Mouse (Mus musculus) hindbrain, embryonic 11.5 days (tissue): ENCODE measurements around the gene Gm13304. TPM values are rescaled to one million over a fixed set of nuclear protein-coding genes. Genes with fewer than 3 reads are reported as not detected.
"Not testable (repeated sequence)": the region's sequence is repeated elsewhere in the genome, so short reads cannot be mapped to it uniquely, and the experiment has no call there.

Experiments
- ATAC-seq: fragments of 200-750 bp; cut with Nextera tagmentation; 2 replicates; pipeline ENCODE4 v1.8.0; 2017; ENCODE audit warnings: mild to moderate bottlenecking, moderate TSS enrichment, moderate library complexity; ENCODE audit not compliant: low FRiP score
- DNase-seq: peaks from one replicate; pipeline ENCODE4 v3.0.0-alpha.2; 2015; ENCODE audit warnings: low spot score
- H3K27ac ChIP-seq: fragments of 300-500 bp; sonication (generic); 2 replicates; pipeline ENCODE4 v1.5.1; 2014; ENCODE audit warnings: mild to moderate bottlenecking, low read depth, low read length
- H3K27me3 ChIP-seq: fragments of 300-500 bp; sonication (generic); 2 replicates; pipeline ENCODE4 v1.6.1; 2014; ENCODE audit warnings: mild to moderate bottlenecking, low read length, moderate library complexity, mixed read lengths; ENCODE audit not compliant: control insufficient read depth, insufficient read depth
- H3K36me3 ChIP-seq: fragments of 300-500 bp; sonication (generic); 2 replicates; pipeline ENCODE4 v1.6.1; 2014; ENCODE audit warnings: mild to moderate bottlenecking, low read length, moderate library complexity, mixed read lengths; ENCODE audit not compliant: control insufficient read depth, insufficient read depth
- H3K4me1 ChIP-seq: fragments of 300-500 bp; sonication (generic); replicated peaks from 2 replicates; pipeline ENCODE4 v1.6.1; 2014; ENCODE audit warnings: low read length, mixed read lengths; ENCODE audit not compliant: control insufficient read depth, insufficient read depth
- H3K4me2 ChIP-seq: fragments of 300-500 bp; sonication (generic); replicated peaks from 2 replicates; pipeline ENCODE4 v1.6.1; 2014; ENCODE audit warnings: mild to moderate bottlenecking, low read depth, low read length
- H3K4me3 ChIP-seq: fragments of 300-500 bp; sonication (generic); 2 replicates; pipeline ENCODE4 v1.5.1; 2014; ENCODE audit warnings: low read depth, low read length
- H3K9ac ChIP-seq: fragments of 300-500 bp; sonication (generic); 2 replicates; pipeline ENCODE4 v1.6.1; 2014; ENCODE audit warnings: low read depth, low read length
- H3K9me3 ChIP-seq: fragments of 300-500 bp; sonication (generic); 2 replicates; pipeline ENCODE4 v1.6.1; 2016; ENCODE audit warnings: low read length; ENCODE audit not compliant: control insufficient read depth
- WGBS: fragments of 180-500 bp; shearing (Covaris S2); extraction: QIAGEN DNeasy Blood & Tissue Kit; methylation state at CpG from one replicate; pipeline ENCODE4 v1.1.7; 2014; 5-methylcytosine and 5-hydroxymethylcytosine counted together
- polyA plus RNA-seq: library from polyadenylated mRNA; unstranded; fragments of >200 nt; fragmentation: Nextera tagmentation; extraction: Ambion mirVana; gene quantifications from 2 replicates; pipeline ENCODE4 v1.2.1, GENCODE M21; 2014

The Gm13304 gene
- polyA plus RNA-seq, result 2.8 TPM in 1 of 2 replicates, not detected in the other

DNA sequence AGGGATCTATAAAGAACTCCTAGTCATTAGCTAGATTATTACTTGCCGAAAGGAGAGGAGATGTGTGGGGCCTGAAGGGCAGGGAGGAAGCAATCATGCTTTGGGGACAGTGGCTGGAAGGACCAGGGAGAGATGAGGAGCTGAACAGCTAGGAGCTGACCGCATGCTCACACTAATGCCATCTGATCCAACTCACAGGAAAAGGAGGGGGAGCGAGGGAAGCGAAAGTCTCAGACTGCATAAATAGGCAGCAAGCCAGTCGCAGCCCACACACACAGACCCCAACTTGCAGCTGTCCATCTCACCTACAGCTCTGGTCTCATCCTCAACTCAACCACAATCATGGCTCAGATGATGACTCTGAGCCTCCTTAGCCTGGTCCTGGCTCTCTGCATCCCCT lies at the start of gene Gm13304:
Gm13304 (plus strand) TSS at position 301 of the 400 bp plus-strand sequence.
- not testable (repeated sequence) for H3K27me3 ChIP-seq, H3K36me3 ChIP-seq, H3K4me1 ChIP-seq, DNase-seq, ATAC-seq, H3K27ac ChIP-seq, H3K9ac ChIP-seq, H3K4me2 ChIP-seq, H3K4me3 ChIP-seq, H3K9me3 ChIP-seq
- WGBS, result no CpG with 5 or more reads among the region's 5 CpGs

DNA sequence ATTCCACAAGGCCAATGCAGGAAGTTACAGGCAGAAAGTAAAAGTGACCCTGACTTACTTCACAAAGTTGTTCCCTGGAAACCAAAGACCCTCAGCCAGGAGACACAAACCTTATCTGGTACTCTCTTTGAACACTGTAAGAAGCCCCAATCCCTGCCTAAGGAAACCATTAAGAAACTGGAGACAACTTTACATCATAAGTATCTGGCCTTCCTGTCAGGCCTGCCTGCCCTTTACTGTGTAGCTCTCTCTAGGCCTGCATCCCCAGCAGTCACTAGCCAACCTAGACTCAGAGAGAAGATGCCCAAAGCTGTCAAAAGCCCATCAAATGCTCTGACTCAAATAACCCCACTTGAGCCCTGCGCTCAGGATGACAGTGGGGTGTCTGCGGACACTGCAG lies 23.7 kb upstream of the Gm13304 start, which contains the start of gene Gm3893:
Gm3893 (plus strand) TSS at position 301 of the 400 bp plus-strand sequence.
- H3K4me3 ChIP-seq, H3K9ac ChIP-seq, H3K27me3 ChIP-seq, H3K36me3 ChIP-seq, ATAC-seq, H3K27ac ChIP-seq, H3K4me2 ChIP-seq, DNase-seq, H3K9me3 ChIP-seq, H3K4me1 ChIP-seq: not testable (repeated sequence)
- no CpG with 5 or more reads among the region's 2 CpGs for WGBS

DNA sequence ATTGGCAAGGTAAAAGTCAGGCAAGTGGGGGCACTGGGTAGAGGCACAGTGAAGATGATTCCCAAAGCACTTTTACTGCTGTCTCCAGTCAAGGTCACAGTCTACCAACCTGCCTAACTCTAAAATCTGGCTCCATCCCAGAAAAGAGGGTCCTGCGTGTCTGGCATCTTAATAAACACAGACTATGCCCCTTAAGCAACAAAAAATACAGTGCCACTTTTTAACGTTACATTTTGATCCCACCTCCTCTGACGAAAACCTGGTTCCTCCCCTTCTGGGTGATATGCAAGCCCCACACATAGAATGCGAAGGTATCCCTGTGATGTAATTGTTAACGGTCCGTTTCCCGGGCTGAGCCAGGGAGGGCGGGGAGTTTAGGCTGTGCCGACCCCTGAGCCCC lies 38.5 kb downstream of the Gm13304 start, which contains the start of gene Gm13306:
Gm13306 (plus strand) TSS at position 301 of the 400 bp plus-strand sequence.
- H3K36me3 ChIP-seq, DNase-seq, H3K4me2 ChIP-seq, H3K4me1 ChIP-seq, H3K27ac ChIP-seq, H3K9ac ChIP-seq, H3K4me3 ChIP-seq, H3K9me3 ChIP-seq, H3K27me3 ChIP-seq, ATAC-seq: not testable (repeated sequence)
- WGBS, result no CpG with 5 or more reads among the region's 9 CpGs

Other genes with a start within 250 kb of the Gm13304 start
- not detected in 2 replicates for gene Gm21541, start 211.2 kb upstream of the Gm13304 start, polyA plus RNA-seq
- gene Gm20878, start 173.2 kb upstream of the Gm13304 start, polyA plus RNA-seq, result 1.7 and 2.1 TPM in 2 replicates
- gene Fam205a4, start 148.8 kb upstream of the Gm13304 start, polyA plus RNA-seq, result 0.15 and 0.18 TPM in 2 replicates
- gene Gm21093, start 80.1 kb upstream of the Gm13304 start, polyA plus RNA-seq, result 0.24 and 0.40 TPM in 2 replicates
- gene Gm3893, start 23.6 kb upstream of the Gm13304 start, polyA plus RNA-seq, result not detected in 2 replicates
- not detected in 2 replicates for gene Gm13306, start 38.6 kb downstream of the Gm13304 start, polyA plus RNA-seq
- 0.53 TPM in 1 of 2 replicates, not detected in the other for gene Gm13305, start 53.8 kb downstream of the Gm13304 start, polyA plus RNA-seq
- gene Gm10600, start 125.8 kb downstream of the Gm13304 start, polyA plus RNA-seq, result not detected in 2 replicates
- not detected in 2 replicates for gene Ccl21b, start 140.9 kb downstream of the Gm13304 start, polyA plus RNA-seq
- gene Gm21953, start 179.4 kb downstream of the Gm13304 start, polyA plus RNA-seq, result not detected in 2 replicates
- not detected in 2 replicates for gene Fam205a3, start 203.5 kb downstream of the Gm13304 start, polyA plus RNA-seq